Mouse (Mus musculus) limb, embryonic 12.5 days (tissue): ENCODE results near the gene Skap2. TPM values are rescaled to one million over a fixed set of nuclear protein-coding genes. Genes with fewer than 3 reads are reported as not detected.

ENCODE experiments used
- ATAC-seq: fragments of 200-750 bp; cut with Nextera tagmentation; 2 replicates; pipeline ENCODE4 v1.8.0; 2017; ENCODE audit warnings: low read depth, moderate TSS enrichment; ENCODE audit not compliant: insufficient number of reproducible peaks, insufficient read depth, low FRiP score, low TSS enrichment
- H3K27ac ChIP-seq: fragments of 300-500 bp; sonication (generic); 2 replicates; pipeline ENCODE4 v1.5.1; 2016; ENCODE audit warnings: mild to moderate bottlenecking, moderate library complexity
- H3K27me3 ChIP-seq: fragments of 300-500 bp; sonication (generic); 2 replicates; pipeline ENCODE4 v1.6.1; 2016; ENCODE audit warnings: mild to moderate bottlenecking, moderate library complexity
- H3K36me3 ChIP-seq: fragments of 300-500 bp; sonication (generic); 2 replicates; pipeline ENCODE4 v1.6.1; 2016; ENCODE audit warnings: mild to moderate bottlenecking, moderate library complexity
- H3K4me1 ChIP-seq: fragments of 300-500 bp; sonication (generic); replicated peaks from 2 replicates; pipeline ENCODE4 v1.6.1; 2016
- H3K4me2 ChIP-seq: fragments of 300-500 bp; sonication (generic); 2 replicates; pipeline ENCODE4 v1.6.1; 2016; ENCODE audit warnings: mild to moderate bottlenecking, moderate library complexity
- H3K4me3 ChIP-seq: fragments of 300-500 bp; sonication (generic); replicated peaks from 2 replicates; pipeline ENCODE4 v1.5.1; 2016; ENCODE audit warnings: mild to moderate bottlenecking
- H3K9ac ChIP-seq: fragments of 300-500 bp; sonication (generic); replicated peaks from 2 replicates; pipeline ENCODE4 v1.6.1; 2016; ENCODE audit warnings: mild to moderate bottlenecking, moderate library complexity
- H3K9me3 ChIP-seq: fragments of 300-500 bp; sonication (generic); 2 replicates; pipeline ENCODE4 v1.6.1; 2016; ENCODE audit warnings: mild to moderate bottlenecking, moderate library complexity
- WGBS: fragments of 180-500 bp; shearing (Covaris S2); methylation state at CpG from one replicate; pipeline ENCODE4 v1.1.7; 2016; 5-methylcytosine and 5-hydroxymethylcytosine counted together
- polyA plus RNA-seq: library from polyadenylated mRNA; unstranded; fragments of >200 nt; fragmentation: Nextera tagmentation; extraction: Ambion mirVana; gene quantifications from 2 replicates; pipeline ENCODE4 v1.2.1, GENCODE M21; 2016

Gene Skap2
- polyA plus RNA-seq, 1 experiment from 2014 or later = 14.4 TPM

DNA sequence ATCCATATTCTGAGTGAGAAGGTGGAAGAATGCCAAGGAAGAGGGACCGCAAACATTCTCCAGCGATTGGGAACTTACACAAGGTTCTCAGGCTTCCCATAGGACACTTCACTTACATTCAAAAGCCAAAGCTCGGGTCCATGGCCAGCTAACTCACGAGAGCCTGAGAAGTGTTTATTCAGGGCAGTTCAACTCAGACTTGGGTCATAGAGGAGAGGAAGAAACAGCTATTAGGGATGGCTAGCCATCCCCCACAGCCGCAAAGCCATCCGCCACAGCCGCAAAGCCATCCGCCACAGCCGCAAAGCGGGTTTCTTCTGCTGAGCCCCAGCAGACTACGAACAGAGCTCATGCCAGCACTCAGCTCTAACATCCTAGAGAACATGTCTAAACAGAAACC is 13.9 kb upstream of the Skap2 start:
- no peaks in the 10 kb centered on the region for H3K27me3 ChIP-seq
- no peak overlapping the region for H3K27ac ChIP-seq
- H3K4me1 ChIP-seq = 0 out of 2 replicates have a peak, but pooled peaks cover under 1% of the 10 kb centered on the region
- no peak overlapping the region for H3K9ac ChIP-seq
- H3K4me2 ChIP-seq = no peak overlapping the region
- no peaks in the 10 kb centered on the region for H3K9me3 ChIP-seq
- H3K4me3 ChIP-seq = no peak overlapping the region
- WGBS = 82% methylated on average over 11 of the region's 11 CpGs
- ATAC-seq = no peak
- H3K36me3 ChIP-seq = no peaks in the 10 kb centered on the region

DNA sequence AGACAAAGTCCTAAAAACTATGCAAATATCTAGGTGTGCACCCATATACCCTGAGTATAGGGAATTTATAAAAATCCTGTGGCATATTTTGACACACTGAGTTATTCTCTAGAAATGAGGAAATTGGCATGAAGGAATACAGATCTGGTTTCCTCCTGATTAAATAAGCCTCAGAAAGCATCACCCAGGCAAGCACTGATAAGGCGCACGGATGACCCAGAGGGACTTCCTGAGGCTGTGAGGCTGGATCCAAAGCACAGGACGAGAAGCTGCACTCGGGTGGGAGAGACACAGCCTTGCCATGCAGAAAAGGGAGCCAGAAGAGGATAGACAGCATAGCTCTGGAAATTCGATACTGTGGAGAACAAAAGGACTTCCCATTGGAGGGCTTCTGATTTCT is 12.4 kb upstream of the Skap2 start:
- 47% methylated on average over 5 of the region's 5 CpGs for WGBS
- H3K27me3 ChIP-seq = no peaks in the 10 kb centered on the region

DNA sequence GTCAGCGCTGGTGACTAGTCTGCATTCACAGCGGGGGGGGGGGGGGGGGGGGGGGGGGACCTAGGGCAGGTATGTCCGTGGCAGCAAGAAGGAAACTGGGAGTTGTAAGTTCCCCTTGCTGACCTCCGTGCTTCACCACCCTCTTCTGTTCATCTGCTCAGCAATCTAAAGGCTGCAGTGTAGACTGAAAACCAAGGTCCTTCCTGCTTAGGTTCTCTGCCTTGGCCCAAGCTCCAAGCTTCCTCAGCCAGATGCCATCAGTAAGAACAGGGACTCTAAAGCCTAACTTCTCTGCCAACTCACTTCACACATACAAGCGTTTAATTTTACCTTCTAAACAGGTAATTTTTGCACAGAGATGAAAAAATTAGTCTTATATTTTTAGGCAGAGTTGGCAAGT is 10.0 kb upstream of the Skap2 start:
- no peak for ATAC-seq
- H3K4me2 ChIP-seq = no peak overlapping the region
- H3K36me3 ChIP-seq = no peaks in the 10 kb centered on the region
- no peaks in the 10 kb centered on the region for H3K4me1 ChIP-seq
- 38% methylated on average over 4 of the region's 5 CpGs for WGBS
- peaks cover 6% of the 10 kb centered on the region; the same call in 1 of the 2 replicates for H3K9me3 ChIP-seq
- no peak overlapping the region for H3K27ac ChIP-seq
- no peak overlapping the region for H3K4me3 ChIP-seq
- H3K9ac ChIP-seq = no peak overlapping the region
- H3K27me3 ChIP-seq = no peaks in the 10 kb centered on the region

More for the DNA sequence above, 12.4 kb upstream of the Skap2 start:
- Histone ChIP-seq H3K4me1 (no peaks in the 10 kb centered on the region), H3K4me2 (no peak overlapping the region), H3K9me3 (peaks cover 3% of the 10 kb centered on the region; the same call in 1 of the 2 replicates), H3K4me3 (no peak overlapping the region), H3K27ac (no peak overlapping the region), H3K36me3 (no peaks in the 10 kb centered on the region), H3K9ac (no peak overlapping the region)
- ATAC-seq = no peak

DNA sequence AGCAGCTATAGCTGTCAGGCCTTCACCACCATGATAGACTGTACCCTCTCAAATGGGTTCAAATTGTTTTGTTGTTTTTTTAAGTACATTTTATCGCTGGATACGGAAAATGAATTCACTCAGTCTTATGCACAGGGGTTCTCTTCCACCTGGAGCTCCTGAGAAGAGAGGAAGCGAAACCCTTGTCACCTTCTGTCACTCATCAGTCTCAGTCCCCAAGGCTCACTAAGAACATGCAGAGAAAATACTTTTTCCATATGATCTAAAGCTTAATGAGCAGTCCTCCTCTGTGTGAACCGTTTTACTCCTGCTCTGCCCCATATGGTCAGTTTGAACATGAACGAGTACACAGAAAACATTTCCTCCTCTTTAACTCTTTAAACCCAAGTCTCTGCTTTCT is 7.9 kb upstream of the Skap2 start:
- Histone ChIP-seq H3K27ac (no peak overlapping the region), H3K4me3 (no peak overlapping the region), H3K4me1 (no peaks in the 10 kb centered on the region), H3K4me2 (no peak overlapping the region), H3K9me3 (peaks cover 6% of the 10 kb centered on the region; the same call in 1 of the 2 replicates), H3K36me3 (no peaks in the 10 kb centered on the region), H3K9ac (no peak overlapping the region), H3K27me3 (no peaks in the 10 kb centered on the region)
- no peak for ATAC-seq
- WGBS = 71% methylated on average over 5 of the region's 5 CpGs

DNA sequence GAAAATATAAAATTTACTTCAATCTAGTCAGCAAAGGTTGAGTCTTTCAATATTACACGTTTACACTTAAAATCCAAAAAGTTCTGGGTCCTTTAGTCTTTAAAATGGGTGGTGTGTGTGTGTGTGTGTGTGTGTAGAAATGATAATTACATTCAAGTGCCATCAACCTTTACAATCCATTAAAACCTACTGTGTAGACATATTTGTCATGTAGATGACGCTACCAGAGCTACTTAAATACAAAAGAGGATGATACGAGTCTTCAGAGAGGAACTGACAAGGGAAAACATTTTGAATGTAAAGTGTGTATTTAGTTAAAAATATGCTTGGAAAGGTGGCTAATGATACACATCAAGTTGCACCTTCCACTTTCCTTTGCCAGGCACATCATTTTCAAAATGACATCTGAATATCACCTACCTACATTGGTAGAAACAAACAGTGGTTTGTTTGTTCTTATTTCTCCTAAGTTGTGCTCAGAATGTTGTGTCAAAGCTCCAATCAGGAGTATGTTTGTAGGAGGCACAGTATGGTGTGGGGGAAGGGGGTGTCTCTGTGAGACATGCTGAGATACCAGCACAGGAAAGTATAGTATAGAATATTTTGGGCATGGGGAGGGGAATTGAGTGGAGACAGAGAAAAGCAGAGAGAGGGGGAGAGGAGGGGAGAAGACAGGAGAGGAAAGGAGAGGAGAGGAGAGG is 1.0 kb upstream of the Skap2 start:
- 20% methylated on average over 3 of the region's 3 CpGs for WGBS
- peak overlapping the region; percentile 63 for H3K4me3 ChIP-seq
- peak overlapping the region; percentile 83 for H3K4me2 ChIP-seq
- no peak for ATAC-seq
- H3K27me3 ChIP-seq = peaks cover 15% of the 10 kb centered on the region
- no peak overlapping the region for H3K27ac ChIP-seq
- H3K9me3 ChIP-seq = no peaks in the 10 kb centered on the region
- H3K9ac ChIP-seq = 0 out of 2 replicates have a peak overlapping the region, but pooled peaks have one; percentile 14
- H3K36me3 ChIP-seq = no peaks in the 10 kb centered on the region
- peaks cover 12% of the 10 kb centered on the region for H3K4me1 ChIP-seq

DNA sequence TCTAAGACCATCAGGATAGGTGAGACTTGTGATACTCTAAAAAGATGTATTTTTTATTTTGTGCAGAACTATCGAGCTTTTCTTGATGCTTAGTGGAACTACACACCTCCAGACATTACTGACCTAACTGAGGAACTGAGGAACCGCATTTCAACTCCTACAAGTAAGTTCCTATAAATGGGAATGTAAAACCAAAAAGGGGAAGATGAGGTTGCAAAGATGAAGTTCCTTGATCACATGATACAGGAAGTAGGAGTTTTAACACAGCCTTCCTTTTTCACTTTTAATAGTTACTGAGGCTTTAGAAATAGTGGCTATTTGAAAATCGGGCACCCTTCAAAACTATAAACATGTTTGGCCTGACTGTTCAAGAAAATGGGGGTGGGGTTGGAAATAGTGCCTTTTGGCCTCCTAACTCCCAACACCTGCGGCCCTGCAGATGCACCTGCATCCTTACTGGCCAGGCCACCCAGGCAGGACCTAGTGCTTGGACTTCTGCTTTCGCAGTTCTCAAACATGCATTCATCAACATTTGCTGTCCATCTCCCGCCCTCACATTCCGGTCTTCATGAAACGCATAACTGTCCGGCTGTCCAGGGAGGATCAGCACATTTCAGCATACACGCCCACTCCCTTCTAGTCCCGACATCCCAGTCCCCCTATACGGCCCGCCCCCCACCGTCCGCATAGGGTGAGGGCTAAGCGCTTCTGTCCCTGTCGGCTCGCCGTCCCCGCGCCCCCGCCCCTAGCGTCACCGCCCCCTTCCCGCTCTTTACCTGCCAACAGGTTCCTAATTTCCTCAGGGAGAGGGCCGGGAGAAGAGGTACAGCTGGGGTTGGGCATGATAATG is 565 bp downstream of the Skap2 start:
- WGBS = 7% methylated on average over 26 of the region's 26 CpGs
- Histone ChIP-seq H3K4me1 (peaks cover 19% of the 10 kb centered on the region), H3K36me3 (no peaks in the 10 kb centered on the region), H3K27me3 (peaks cover 31% of the 10 kb centered on the region), H3K27ac (0 out of 2 replicates have a peak overlapping the region, but pooled peaks have one; percentile 41), H3K9ac (peak overlapping the region; percentile 44; the same call in 1 of the 2 replicates), H3K9me3 (no peaks in the 10 kb centered on the region), H3K4me2 (peak overlapping the region; percentile 83), H3K4me3 (peak overlapping the region; percentile 63)
- ATAC-seq = peak; percentile 77

DNA sequence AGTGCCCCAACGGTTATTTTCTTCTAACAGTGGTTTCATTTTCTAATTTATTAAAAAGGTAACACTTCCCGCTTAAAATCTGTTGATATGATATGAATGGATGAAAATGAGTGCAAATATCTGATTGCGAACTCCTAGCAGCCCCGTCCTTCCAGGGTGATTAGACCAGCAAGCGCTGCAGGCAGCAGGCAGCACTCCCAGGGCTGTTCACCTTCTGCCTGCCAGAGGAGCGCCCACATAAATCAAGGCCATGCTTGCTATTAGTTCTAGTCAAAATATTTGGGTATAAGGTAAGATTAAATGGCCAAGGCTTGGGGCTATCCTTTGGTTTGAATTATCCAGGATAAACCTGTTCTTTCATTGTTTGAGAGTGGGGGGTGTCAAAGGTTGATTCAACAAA is 3.0 kb downstream of the Skap2 start:
- Histone ChIP-seq H3K4me3 (no peak overlapping the region), H3K27ac (no peak overlapping the region), H3K4me1 (peaks cover 31% of the 10 kb centered on the region), H3K27me3 (peaks cover 46% of the 10 kb centered on the region), H3K36me3 (no peaks in the 10 kb centered on the region), H3K9ac (no peak overlapping the region), H3K4me2 (no peak overlapping the region), H3K9me3 (no peaks in the 10 kb centered on the region)
- 38% methylated on average over 6 of the region's 6 CpGs for WGBS
- ATAC-seq = no peak

DNA sequence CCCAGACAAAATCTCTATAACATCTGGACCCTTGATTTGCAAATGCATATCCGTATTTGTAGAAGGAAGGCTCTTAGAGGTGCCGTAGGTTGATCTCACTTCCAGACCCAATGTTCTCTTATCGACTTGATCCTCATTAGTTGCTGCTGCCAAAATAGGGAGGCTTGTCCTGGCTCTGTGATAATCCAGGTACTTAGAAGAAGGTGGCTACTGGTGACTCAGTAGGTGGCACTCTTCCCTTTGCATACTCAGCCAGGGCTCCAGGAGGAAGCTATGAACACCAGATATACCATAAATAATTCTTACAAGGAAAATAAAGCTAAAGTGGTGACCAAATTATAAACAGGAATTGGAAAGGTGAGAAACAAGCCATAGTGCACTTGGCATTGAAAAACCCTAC is 3.6 kb downstream of the Skap2 start:
- Histone ChIP-seq H3K4me1 (peaks cover 29% of the 10 kb centered on the region), H3K36me3 (no peaks in the 10 kb centered on the region), H3K27me3 (peaks cover 51% of the 10 kb centered on the region), H3K4me2 (no peak overlapping the region), H3K9ac (no peak overlapping the region), H3K4me3 (no peak overlapping the region), H3K27ac (no peak overlapping the region), H3K9me3 (no peaks in the 10 kb centered on the region)
- WGBS = 22% methylated on average over 3 of the region's 3 CpGs
- no peak for ATAC-seq

DNA sequence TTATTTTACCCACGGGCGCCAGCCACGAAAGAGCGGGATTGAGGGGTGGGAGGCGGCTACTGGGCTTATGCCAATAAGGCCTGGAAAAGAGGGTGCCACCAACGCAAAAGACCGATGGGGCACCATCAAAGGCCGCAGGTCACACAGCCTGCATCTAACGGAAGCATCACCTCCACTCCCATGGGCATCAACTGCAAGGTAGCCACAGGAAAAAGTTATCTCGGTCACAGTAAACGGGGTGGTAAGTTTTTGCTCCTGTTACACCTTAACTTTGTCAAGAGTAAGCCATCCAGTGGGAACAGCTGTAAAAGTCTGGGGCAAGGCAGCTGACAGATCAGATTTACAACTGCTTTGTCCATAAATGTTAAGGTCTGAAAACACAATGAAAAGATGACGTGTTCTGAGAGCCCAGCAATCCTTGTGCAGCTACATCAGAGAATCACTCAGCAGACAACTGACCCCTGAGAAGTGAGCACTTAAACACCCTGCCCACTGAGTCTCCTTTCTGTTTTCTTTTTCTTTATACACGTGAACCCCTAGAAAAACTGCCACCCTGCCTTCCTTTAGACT is 5.6 kb downstream of the Skap2 start:
- Histone ChIP-seq H3K9me3 (no peaks in the 10 kb centered on the region), H3K9ac (no peak overlapping the region), H3K4me1 (peaks cover 19% of the 10 kb centered on the region), H3K4me2 (peak overlapping the region; percentile 64), H3K36me3 (no peaks in the 10 kb centered on the region), H3K27me3 (peaks cover 56% of the 10 kb centered on the region), H3K4me3 (peak overlapping the region; percentile 34), H3K27ac (no peak overlapping the region)
- ATAC-seq = no peak
- WGBS = 3% methylated on average over 13 of the region's 13 CpGs

DNA sequence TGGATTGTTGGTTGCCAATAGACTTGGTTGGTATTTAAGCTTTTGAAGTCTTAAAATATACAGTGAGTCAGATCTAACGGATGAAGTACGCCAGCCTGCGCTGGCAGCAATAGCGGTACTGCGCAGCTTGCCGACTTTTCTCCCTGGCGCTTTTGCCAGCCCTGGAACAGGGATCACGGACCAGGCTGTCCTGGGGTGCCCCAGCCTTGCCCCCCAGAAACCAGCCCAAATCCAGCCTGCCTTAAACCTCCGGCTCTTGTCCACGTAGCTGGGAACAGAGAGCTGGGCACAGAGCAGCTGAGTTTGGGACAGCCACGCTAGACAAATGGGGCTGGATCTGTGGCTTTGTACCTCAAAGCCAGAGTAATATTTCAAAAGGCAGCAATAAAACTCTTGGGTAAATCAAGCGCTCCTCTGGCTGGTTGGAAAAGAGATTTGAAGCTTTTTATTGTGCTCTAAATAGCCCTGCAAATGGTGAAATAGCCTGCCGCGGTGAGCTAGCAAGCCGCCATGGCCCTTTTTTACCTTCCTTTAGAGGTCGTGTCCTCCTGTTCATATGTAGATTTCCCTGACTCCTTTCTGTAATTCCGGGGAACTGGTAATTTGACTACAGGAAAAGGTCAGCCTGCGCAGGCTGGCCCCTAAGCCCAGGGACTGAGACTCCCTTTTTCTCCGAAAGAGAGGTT is 6.2 kb downstream of the Skap2 start:
- peak overlapping the region; percentile 34 for H3K4me3 ChIP-seq
- H3K9ac ChIP-seq = peak overlapping the region; percentile 44
- H3K9me3 ChIP-seq = no peaks in the 10 kb centered on the region
- peak overlapping the region; percentile 64 for H3K4me2 ChIP-seq
- WGBS = under 1% methylated on average over 19 of the region's 19 CpGs
- ATAC-seq = peak; percentile 52; the same call in 1 of the 2 replicates
- peaks cover 53% of the 10 kb centered on the region for H3K27me3 ChIP-seq
- H3K36me3 ChIP-seq = no peaks in the 10 kb centered on the region
- 0 out of 2 replicates have a peak overlapping the region, but pooled peaks have one; percentile 35 for H3K27ac ChIP-seq
- peaks cover 18% of the 10 kb centered on the region for H3K4me1 ChIP-seq

DNA sequence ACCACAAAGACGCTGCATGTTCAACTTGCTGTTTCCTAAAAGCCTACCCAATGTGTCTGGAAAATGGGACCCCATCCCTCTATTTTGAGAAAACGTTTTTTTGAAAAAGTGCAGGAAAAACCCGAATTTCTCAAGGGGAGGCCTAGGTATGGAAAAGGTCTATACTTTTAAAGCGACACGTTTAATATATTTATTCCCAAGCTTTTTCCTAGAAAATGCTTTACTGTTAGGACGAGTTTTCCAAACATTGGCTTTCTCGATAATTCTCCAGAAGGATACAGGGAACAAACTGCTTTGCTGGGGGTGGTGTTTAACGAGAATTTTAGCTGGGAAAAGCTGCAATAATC is 6.8 kb downstream of the Skap2 start:
- Histone ChIP-seq H3K4me2 (peak overlapping the region; percentile 64), H3K4me1 (peaks cover 18% of the 10 kb centered on the region), H3K36me3 (no peaks in the 10 kb centered on the region), H3K9ac (0 out of 2 replicates have a peak overlapping the region, but pooled peaks have one; percentile 44), H3K4me3 (peak overlapping the region; percentile 34), H3K9me3 (no peaks in the 10 kb centered on the region), H3K27ac (no peak overlapping the region), H3K27me3 (peaks cover 53% of the 10 kb centered on the region)
- ATAC-seq = no peak
- WGBS = 6% methylated on average over 8 of the region's 8 CpGs
